ENCODE assay signal across 11 mouse cellular contexts in genomic region chr6:43078750-43079149, GRCm38 (mm10). TPM values are rescaled to one million over a fixed set of nuclear protein-coding genes. Genes with fewer than 3 reads are reported as not detected.
A peak's percentile ranks its signal among the peaks of the same experiment; 100 is the strongest.
DNase-seq lines count a peak whose midpoint lies in the region; ATAC-seq lines count a peak whose summit lies in the region.
"Had no signal": no experiment of that assay in that cellular context is flagged by ENCODE, and none has a peak within 500 bp of the region (broad histone marks: within the 10 kb centered on the region; RNA-seq: fewer than 3 reads in every experiment).

No protein-coding gene starts in this region.

- ATAC-seq in activated CD4-positive, CD25-positive, alpha-beta regulatory T cell, adult 4 months = no peak

- peak; percentile 29 to 61 for DNase-seq in cerebellum, postnatal 10 days
- DNase-seq in cerebellum, adult 9-11 months = no peak
- DNase-seq in layer of hippocampus, adult 11-12 months (ENCODE audit: low spot score) = peak; percentile 24
- DNase-seq in layer of hippocampus, postnatal 25 days (ENCODE audit: extremely low spot score in 1 of 2, low spot score in 1 of 2) = no peak
- DNase-seq in 416B (ENCODE audit: low read depth) = peak; percentile 40
- DNase-seq in embryo, embryonic 10 days (ENCODE audit: low spot score) = peak; percentile 14
- no peak for DNase-seq in ovary, postnatal 36 days (ENCODE audit: low spot score)

RNA-seq across cellular contexts. Expression of gene Olfr441, which starts 27.4 kb away (rescaled TPM):
- not detected for total RNA-seq in layer of hippocampus, postnatal 25 days (2021)
- polyA plus RNA-seq in activated CD4-positive, CD25-positive, alpha-beta regulatory T cell, adult 4 months (2017; shearing (Covaris generic)) = not detected
- polyA plus RNA-seq: kidney, embryonic 16.5 days; lung, embryonic 15.5 days; urinary bladder, adult 2 months had no signal

Comparison
In these comparisons a context has a peak if more than half of its experiments do, and no peak if none do; other contexts are left out.
1. DNase-seq: peak in cerebellum, postnatal 10 days (2 of 2), layer of hippocampus, adult 11-12 months (single experiment), 416B (single experiment) and embryo, embryonic 10 days (single experiment); none in cerebellum, adult 9-11 months (single experiment), layer of hippocampus, postnatal 25 days (0 of 2) and ovary, postnatal 36 days (single experiment).